Mouse (Mus musculus) adrenal gland, postnatal 25 days (tissue): ENCODE measurements around the gene Crtc2. TPM values are rescaled to one million over a fixed set of nuclear protein-coding genes. Genes with fewer than 3 reads are reported as not detected.
"Not testable (repeated sequence)": the region's sequence is repeated elsewhere in the genome, so short reads cannot be mapped to it uniquely, and the experiment has no call there.

Experiments
- DNase-seq: peaks from one replicate; pipeline ENCODE4 v3.0.0; 2021; ENCODE audit warnings: mixed read lengths
- total RNA-seq: library from RNA; stranded (reverse); gene quantifications from 2 replicates; pipeline ENCODE4 v1.2.3, GENCODE M21; 2021

Crtc2 gene
- total RNA-seq, 1 experiment from 2014 or later = 57.8 TPM

GRCm38 (mm10) chr3:90242984-90243775 lies 10.8 kb upstream of the Crtc2 start, which contains the start of gene Creb3l4:
TSS of gene Creb3l4 (minus strand) at chr3:90243512.
- peak; percentile 44 for DNase-seq

DNA sequence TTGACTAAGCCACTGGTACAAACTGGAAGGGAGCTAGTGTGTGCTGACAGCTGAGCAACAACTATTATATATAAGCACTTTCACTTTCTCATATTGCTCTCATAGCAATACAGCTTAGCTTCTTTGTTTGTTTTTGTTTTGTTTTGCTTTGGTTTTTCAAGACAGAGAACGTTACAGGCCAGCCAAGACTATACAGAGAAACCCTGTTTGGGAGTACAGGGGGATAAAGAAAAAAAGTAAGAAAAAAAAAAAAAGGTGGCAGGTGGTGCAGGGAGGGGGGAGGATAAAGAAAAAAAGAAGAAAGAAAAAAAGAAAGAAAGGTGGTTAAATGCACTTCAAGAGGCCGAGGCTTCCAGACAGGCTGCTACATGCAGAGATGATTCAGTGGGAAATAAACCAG lies 8.6 kb upstream of the Crtc2 start:
- no peak for DNase-seq

GRCm38 (mm10) chr3:90247630-90247959 lies 6.4 kb upstream of the Crtc2 start:
- no peak for DNase-seq

DNA sequence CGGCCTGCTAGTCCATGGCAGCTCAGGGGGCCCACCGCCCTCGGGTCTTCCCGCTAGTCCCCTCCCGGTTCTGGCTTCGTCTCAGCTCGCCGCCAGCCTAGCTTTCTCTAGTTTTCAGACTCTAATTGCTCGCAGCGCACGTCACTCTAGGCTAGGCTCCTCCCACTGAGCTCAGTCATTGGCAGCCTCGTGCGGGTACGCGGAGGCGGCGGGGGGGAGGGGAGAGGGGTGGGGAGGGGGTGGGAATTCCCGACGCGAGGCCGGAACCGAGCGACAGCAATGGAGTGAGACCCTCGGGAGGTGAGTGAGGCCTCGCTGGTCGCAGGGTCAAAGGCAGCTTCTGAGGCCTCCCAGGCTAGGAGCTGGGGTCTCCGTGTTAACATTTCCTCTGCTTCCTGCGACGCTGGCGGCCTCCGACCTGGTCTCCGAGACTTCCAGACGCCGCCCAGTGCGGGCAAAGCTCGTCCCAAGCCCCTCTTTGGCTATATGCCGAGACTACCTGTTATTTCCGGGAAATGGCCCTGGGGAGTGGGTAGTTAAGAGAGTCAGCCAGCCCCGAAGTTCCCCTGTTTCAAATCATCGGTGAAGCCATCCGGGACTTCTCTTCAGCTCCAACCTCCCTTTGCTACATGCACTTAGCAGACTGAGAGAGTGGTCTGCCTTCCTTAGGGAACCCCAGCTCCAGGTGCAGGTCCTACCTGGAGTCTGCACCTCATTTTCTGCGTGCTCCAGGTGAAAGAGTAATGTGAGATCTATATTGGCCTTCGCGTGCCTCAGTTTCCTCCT lies 5.8 kb upstream of the Crtc2 start, which contains the start of gene Slc39a1:
Slc39a1 (plus strand) TSS at position 213 of the 786 bp plus-strand sequence.
- DNase-seq = peak; percentile 90

DNA sequence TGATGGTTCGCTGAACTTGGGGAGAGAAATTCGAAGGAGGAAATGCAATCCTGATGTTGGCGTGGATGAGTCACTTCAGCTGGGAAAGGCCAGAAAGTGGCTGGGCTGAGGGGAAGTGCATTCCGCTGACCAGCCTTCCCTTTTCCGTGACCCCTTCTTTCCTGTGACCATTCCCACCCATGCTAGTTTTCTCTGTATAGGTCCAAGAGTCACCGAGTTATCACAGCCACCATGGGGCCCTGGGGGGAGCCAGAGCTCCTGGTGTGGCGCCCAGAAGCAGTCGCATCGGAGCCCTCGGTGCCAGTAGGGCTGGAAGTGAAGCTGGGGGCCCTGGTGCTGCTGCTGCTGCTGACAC lies 5.2 kb upstream of the Crtc2 start:
- DNase-seq = peak; percentile 30

DNA sequence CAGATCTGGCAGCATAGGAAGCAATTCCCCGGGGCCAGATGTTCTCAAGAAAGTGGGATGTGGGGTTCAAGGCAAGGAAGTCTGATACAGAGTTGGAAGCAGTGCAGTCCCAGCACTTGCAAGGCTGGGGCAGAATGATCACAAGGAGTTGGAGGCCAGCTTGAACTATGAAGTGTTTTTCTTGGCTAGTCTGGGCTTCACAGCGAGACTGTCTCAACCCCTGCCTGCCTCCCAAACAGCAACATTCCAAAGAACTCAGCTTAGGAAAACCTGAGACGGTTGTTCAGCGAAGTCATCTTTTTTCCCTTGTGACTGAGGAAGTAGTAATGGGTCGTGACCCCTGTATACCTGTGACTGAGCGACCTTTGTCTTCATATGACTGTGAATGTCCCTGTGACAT lies 3.2 kb upstream of the Crtc2 start:
- DNase-seq = no peak

GRCm38 (mm10) chr3:90251731-90252226 lies 2.2 kb upstream of the Crtc2 start:
- DNase-seq = not testable (repeated sequence)

- DNase-seq = not testable (repeated sequence)
These were observed 1.3 kb upstream of the Crtc2 start for GRCm38 (mm10) chr3:90252659-90253058.

DNA sequence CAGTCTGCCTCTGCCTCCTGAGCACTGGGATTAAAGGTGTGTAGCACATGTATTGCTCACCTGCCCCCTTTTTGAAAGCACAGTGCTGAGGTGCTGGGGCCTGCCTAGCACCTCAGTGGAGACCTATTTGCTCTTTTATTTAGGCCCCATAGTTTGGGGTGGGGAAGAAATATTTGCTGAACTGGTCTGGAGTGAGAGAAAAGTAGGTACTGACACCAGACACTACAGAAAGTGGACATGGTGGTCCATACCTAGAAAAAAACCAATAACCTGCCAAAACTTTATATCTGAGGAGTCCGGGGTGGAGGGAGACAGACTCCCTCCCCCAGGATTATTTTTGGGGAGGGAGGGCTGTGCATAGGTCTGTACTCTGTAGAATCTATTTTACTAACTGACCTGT lies 789 bp upstream of the Crtc2 start:
- not testable (repeated sequence) for DNase-seq

GRCm38 (mm10) chr3:90254419-90255193 lies 643 bp downstream of the Crtc2 start:
- peak; percentile 64 for DNase-seq

- DNase-seq = no peak
These were observed 1.2 kb downstream of the Crtc2 start for GRCm38 (mm10) chr3:90255194-90255565.

DNA sequence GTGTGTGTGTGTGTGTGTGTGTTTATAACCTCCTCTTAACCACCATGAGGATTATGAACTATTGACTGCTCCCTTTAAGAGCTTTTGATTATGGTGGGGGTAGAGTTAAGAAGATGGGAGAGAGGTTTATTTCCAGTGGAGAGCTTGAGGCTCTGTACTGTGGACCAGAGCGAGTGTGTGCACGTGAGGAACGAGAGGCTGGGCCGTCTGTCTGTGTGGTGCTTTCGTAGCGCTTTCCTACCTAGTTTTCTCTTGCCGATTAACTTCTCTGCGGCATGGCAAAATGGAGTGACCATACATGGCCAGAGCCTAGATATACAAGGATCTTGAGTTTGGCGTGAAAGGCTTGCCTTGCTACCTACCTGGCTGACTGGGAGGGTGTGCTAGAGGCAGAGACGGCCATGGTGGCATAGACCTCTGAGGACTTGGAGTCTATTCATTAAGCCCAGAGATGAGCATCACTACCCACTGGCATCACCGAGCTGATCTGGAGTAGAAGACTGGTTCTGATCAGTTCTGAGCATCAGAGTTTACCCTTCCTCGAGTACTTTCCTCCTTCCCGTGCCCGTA lies 1.9 kb downstream of the Crtc2 start:
- DNase-seq = no peak

GRCm38 (mm10) chr3:90256731-90257530 lies 3.0 kb downstream of the Crtc2 start:
- DNase-seq = peak; percentile 68

GRCm38 (mm10) chr3:90258521-90258920 lies 4.6 kb downstream of the Crtc2 start:
- DNase-seq = no peak

DNA sequence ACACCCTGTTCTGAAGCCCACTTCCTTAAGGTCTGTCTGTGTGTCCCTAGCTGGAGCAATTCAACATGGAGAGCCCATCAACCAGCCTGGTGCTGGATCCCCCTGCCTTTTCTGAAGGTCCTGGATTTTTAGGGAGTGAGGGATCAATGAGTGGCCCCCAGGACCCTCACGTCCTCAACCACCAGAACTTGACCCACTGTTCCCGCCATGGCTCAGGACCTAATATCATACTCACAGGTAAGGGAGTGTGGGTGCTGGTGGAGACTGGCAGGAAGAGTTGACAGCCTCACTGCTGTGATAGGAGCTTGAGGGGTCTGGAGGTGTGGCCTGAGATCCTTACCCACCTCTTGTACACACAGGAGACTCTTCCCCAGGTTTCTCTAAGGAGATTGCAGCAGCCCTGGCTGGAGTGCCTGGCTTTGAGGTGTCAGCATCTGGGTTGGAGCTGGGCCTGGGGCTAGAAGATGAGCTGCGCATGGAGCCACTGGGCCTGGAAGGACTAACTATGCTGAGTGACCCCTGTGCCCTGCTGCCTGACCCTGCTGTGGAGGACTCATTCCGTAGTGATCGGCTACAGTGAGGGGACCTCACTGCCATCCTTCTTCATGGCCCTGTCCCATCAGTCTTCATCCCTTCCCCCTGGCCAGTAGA lies 9.3 kb downstream of the Crtc2 start:
- DNase-seq = no peak

DNA sequence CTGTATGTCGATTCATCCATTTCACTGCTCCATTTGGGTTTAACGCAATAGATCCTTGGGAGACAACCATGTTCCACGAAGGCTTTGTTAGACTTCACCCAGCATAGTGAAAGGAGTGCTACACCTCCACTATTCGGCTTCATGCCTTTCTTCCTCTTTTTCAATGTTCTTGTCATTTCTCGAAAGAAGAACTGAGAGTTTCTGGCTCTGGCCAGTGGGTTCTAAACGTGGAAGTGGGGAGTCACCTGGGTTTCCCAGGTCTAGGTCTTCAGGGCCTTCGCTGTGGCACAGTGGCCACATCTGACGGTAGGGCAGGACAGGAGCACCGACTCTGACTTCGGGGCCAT lies 10.7 kb downstream of the Crtc2 start:
- DNase-seq = no peak

DNA sequence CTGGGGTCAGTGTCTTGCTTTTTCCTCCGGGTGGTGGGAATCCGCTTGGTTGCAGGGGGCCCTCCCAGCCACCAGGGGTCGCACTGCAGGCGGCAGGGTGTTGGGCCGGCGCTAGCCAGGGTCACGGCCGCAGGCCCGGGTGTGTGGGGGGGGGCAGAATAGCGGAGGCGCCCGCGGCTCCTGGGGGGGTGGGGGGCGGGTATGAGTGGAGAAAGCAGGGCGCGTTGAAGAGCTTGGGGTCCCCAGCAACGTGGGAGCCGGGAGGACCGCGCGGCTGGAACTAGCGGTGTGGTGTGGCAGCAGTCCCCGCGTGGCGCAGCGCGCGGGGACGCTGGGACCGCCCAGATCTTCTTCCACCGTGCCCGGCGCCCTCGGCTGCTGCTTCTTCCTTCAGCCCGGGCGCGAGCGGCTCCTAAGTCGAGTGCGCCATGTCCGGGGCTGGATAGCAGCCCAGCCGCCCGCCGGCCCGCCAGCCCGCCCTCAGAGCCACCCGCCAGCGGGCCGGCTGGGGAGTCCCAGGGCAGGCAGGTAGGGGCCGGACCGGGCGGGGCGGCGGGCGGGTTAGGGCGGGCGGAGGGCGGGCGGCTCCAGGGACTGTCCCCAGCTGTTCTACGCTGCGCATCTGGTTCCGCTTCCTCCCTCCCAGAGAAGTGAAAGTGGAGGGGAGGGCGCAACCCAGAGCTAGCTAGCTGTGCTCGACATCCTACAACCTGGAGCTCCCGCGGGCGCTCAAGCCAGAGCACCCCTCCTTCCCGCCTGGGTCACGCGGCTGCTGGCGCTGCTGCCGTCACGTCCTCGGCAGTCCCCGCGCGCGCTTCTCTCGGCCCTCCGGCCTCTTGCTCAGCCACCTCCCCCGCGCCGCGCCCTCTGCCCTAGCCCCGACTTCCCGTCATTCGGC lies 11.3 kb downstream of the Crtc2 start, which contains the start of gene Dennd4b:
Dennd4b (plus strand) TSS at position 152 of the 898 bp plus-strand sequence.
- DNase-seq = peak; percentile 94

GRCm38 (mm10) chr3:90265932-90266741 lies 12.2 kb downstream of the Crtc2 start:
- no peak for DNase-seq
